Mouse (Mus musculus) heart, adult 2 months (tissue): ENCODE measurements around the gene Hspa2. TPM values are rescaled to one million over a fixed set of nuclear protein-coding genes. Genes with fewer than 3 reads are reported as not detected.

ENCODE experiments used
- DNase-seq, 2 experiments: peaks; one replicate each; pipeline ENCODE4 v3.0.0; 2021
- H3K27ac ChIP-seq: fragments of 200-600 bp; 2 replicates; pipeline ENCODE4 v1.8.1; 2022
- H3K27me3 ChIP-seq: fragments of 200-500 bp; 2 replicates; pipeline ENCODE4 v1.6.1; 2012; ENCODE audit warnings: mild to moderate bottlenecking, low read length, inconsistent platforms, mixed read lengths; ENCODE audit not compliant: control insufficient read depth, insufficient read depth
- H3K36me3 ChIP-seq: fragments of 200-500 bp; 2 replicates; pipeline ENCODE4 v1.6.1; 2012; ENCODE audit warnings: low read length, inconsistent platforms; ENCODE audit not compliant: control insufficient read depth, insufficient read depth
- H3K4me1 ChIP-seq: fragments of 200-500 bp; 2 replicates; pipeline ENCODE4 v1.6.1; 2011; ENCODE audit warnings: low read length; ENCODE audit not compliant: control insufficient read depth, insufficient read depth
- H3K4me3 ChIP-seq: fragments of 200-600 bp; 2 replicates; pipeline ENCODE4 v1.8.1; 2022
- H3K79me2 ChIP-seq: fragments of 200-500 bp; replicated peaks from 2 replicates; pipeline ENCODE4 v1.6.1; 2012; ENCODE audit warnings: mild to moderate bottlenecking, inconsistent platforms, low read length, moderate library complexity, mixed read lengths; ENCODE audit not compliant: control insufficient read depth, insufficient read depth
- H3K9ac ChIP-seq: fragments of 200-500 bp; 2 replicates; pipeline ENCODE4 v1.6.1; 2012; ENCODE audit warnings: low read depth, mild to moderate bottlenecking, control low read depth, inconsistent platforms, low read length, mixed read lengths
- CTCF ChIP-seq: fragments of 200-600 bp; IDR thresholded peaks from 2 replicates; pipeline ENCODE4 v1.8.1; 2022; ENCODE audit warnings: antibody characterized with exemption, mild to moderate bottlenecking, moderate library complexity
- EP300 ChIP-seq: fragments of 200-500 bp; IDR thresholded peaks from 2 replicates; pipeline ENCODE4 v1.6.1; 2011; ENCODE audit warnings: low read depth, low read length, control low read depth; ENCODE audit not compliant: insufficient read depth
- POLR2A ChIP-seq: fragments of 200-500 bp; IDR thresholded peaks from 2 replicates; pipeline ENCODE4 v1.6.1; 2011; ENCODE audit warnings: mild to moderate bottlenecking, low read depth, low read length, control low read depth; ENCODE audit not compliant: insufficient read depth
- WGBS: fragments of 180-500 bp; shearing (Covaris S2); methylation state at CpG from one replicate; pipeline ENCODE4 v1.1.7; 2018; 5-methylcytosine and 5-hydroxymethylcytosine counted together
- intact Hi-C: fragments of 180-260 bp; cut with DNase I; formaldehyde crosslinking; loops from one replicate; pipeline ENCODE4 v1.15.1; 2025
- polyA plus RNA-seq: library from polyadenylated mRNA; depleted of rRNA; stranded (reverse); fragments of >200 nt; gene quantifications from 2 replicates; pipeline ENCODE4 v1.2.3, GENCODE M21; 2012
- total RNA-seq, 2 experiments: library from RNA; stranded (reverse); gene quantifications; 2 replicates each; pipeline ENCODE4 v1.2.3; 2021

Gene Hspa2
- total and polyA plus RNA-seq, 3 experiments: 5.0 to 7.7 (median 5.1) TPM

- peaks cover 8% of the 10 kb centered on the region for H3K36me3 ChIP-seq
- WGBS: 91% methylated on average over 11 of the region's 11 CpGs
- H3K4me3 ChIP-seq: no peak overlapping the region
- no peaks in the 10 kb centered on the region for H3K4me1 ChIP-seq
- no peaks in the 10 kb centered on the region for H3K27me3 ChIP-seq
- H3K9ac ChIP-seq: no peak overlapping the region
- intact Hi-C loops: no loop called here
- H3K79me2 ChIP-seq: no peaks in the 10 kb centered on the region; the same call in none of the 2 replicates
- TF ChIP-seq EP300 (no peak), POLR2A (no peak), CTCF (no peak)
- no peak overlapping the region for H3K27ac ChIP-seq
- no peak for DNase-seq
Measured at GRCm38 (mm10) chr12:76388794-76389193, 15.2 kb upstream of the Hspa2 start.

GRCm38 (mm10) chr12:76391595-76392271 is 12.2 kb upstream of the Hspa2 start:
- Histone ChIP-seq H3K27me3 (no peaks in the 10 kb centered on the region), H3K9ac (no peak overlapping the region), H3K79me2 (no peaks in the 10 kb centered on the region; the same call in 1 of the 2 replicates), H3K27ac (no peak overlapping the region), H3K4me1 (no peaks in the 10 kb centered on the region), H3K36me3 (peaks cover 5% of the 10 kb centered on the region), H3K4me3 (no peak overlapping the region)
- TF ChIP-seq EP300 (no peak), CTCF (no peak), POLR2A (no peak)
- intact Hi-C loops: no loop called here
- no peak for DNase-seq
- 70% methylated on average over 3 of the region's 3 CpGs for WGBS

GRCm38 (mm10) chr12:76392979-76393378 is 11.0 kb upstream of the Hspa2 start:
- H3K27me3 ChIP-seq: no peaks in the 10 kb centered on the region
- H3K79me2 ChIP-seq: no peaks in the 10 kb centered on the region
- no peak overlapping the region for H3K4me3 ChIP-seq
- intact Hi-C loops: no loop called here
- TF ChIP-seq CTCF: no peak
- TF ChIP-seq POLR2A: no peak
- TF ChIP-seq EP300: no peak
- H3K27ac ChIP-seq: no peak overlapping the region
- 72% methylated on average over 5 of the region's 5 CpGs for WGBS
- no peak overlapping the region for H3K9ac ChIP-seq
- no peaks in the 10 kb centered on the region for H3K4me1 ChIP-seq
- DNase-seq: no peak
- no peaks in the 10 kb centered on the region for H3K36me3 ChIP-seq

GRCm38 (mm10) chr12:76397281-76397680 is 6.7 kb upstream of the Hspa2 start:
- DNase-seq: no peak

GRCm38 (mm10) chr12:76401674-76402073 is 2.3 kb upstream of the Hspa2 start:
- TF ChIP-seq POLR2A (no peak), EP300 (no peak), CTCF (peak; percentile 42)
- no peaks in the 10 kb centered on the region for H3K36me3 ChIP-seq
- H3K27ac ChIP-seq: no peak overlapping the region
- no peak overlapping the region for H3K4me3 ChIP-seq
- H3K9ac ChIP-seq: no peak overlapping the region
- H3K79me2 ChIP-seq: no peaks in the 10 kb centered on the region
- intact Hi-C loops: loop anchor here (5.0 to 10.0 kb wide), 3 partner anchors 71 to 363 kb away; partner anchors contain the start of genes Churc1, Fntb and Plekhg3
- WGBS: 61% methylated on average over 3 of the region's 3 CpGs
- no peaks in the 10 kb centered on the region; the same call in 1 of the 2 replicates for H3K27me3 ChIP-seq
- DNase-seq: no peak
- peaks cover 2% of the 10 kb centered on the region for H3K4me1 ChIP-seq

More at GRCm38 (mm10) chr12:76397281-76397680, 6.7 kb upstream of the Hspa2 start:
- TF ChIP-seq CTCF: no peak
- Histone ChIP-seq H3K27ac (no peak overlapping the region), H3K36me3 (no peaks in the 10 kb centered on the region), H3K4me3 (no peak overlapping the region), H3K79me2 (no peaks in the 10 kb centered on the region), H3K9ac (no peak overlapping the region), H3K4me1 (no peaks in the 10 kb centered on the region), H3K27me3 (no peaks in the 10 kb centered on the region)
- intact Hi-C loops: no loop called here
- 89% methylated on average over 5 of the region's 5 CpGs for WGBS

GRCm38 (mm10) chr12:76402991-76403885 is 738 bp upstream of the Hspa2 start:
- peak overlapping the region; percentile 73 for H3K4me3 ChIP-seq
- TF ChIP-seq CTCF: no peak
- peak; percentile 69 for TF ChIP-seq POLR2A
- TF ChIP-seq EP300: no peak
- DNase-seq: peak in 1 of 2 experiments; percentile 33
- no peaks in the 10 kb centered on the region for H3K36me3 ChIP-seq
- H3K79me2 ChIP-seq: no peaks in the 10 kb centered on the region
- H3K27me3 ChIP-seq: no peaks in the 10 kb centered on the region; the same call in 1 of the 2 replicates
- intact Hi-C loops: loop anchor here (5.0 to 10.0 kb wide), 3 partner anchors 69 to 362 kb away; partner anchors contain the start of genes Churc1, Fntb and Plekhg3
- peak overlapping the region; percentile 89 for H3K9ac ChIP-seq
- WGBS: 4% methylated on average over 51 of the region's 54 CpGs
- peaks cover 2% of the 10 kb centered on the region for H3K4me1 ChIP-seq
- peak overlapping the region; percentile 99 for H3K27ac ChIP-seq
